Mouse (Mus musculus) heart, postnatal 14 days (tissue): ENCODE measurements around the gene Exosc8. TPM values are rescaled to one million over a fixed set of nuclear protein-coding genes. Genes with fewer than 3 reads are reported as not detected.

Experiments
- DNase-seq, 2 experiments: peaks; one replicate each; pipeline ENCODE4 v3.0.0; 2021 to 2022
- intact Hi-C: fragments of 180-260 bp; cut with DNase I; formaldehyde crosslinking; loops from one replicate; pipeline ENCODE4 v1.15.1; 2025
- total RNA-seq, 2 experiments: library from RNA; stranded (reverse); gene quantifications; 2 replicates each; pipeline ENCODE4 v1.2.3; 2021

Gene Exosc8
- total RNA-seq, 2 experiments from 2014 or later: 17.3 to 22.3 TPM

- no peak for DNase-seq
- intact Hi-C loops: loop anchor here (10.0 kb wide), 1 partner anchor 952 kb away; no protein-coding TSS in a partner anchor
Observed at GRCm38 (mm10) chr3:54687245-54687644, 47.9 kb downstream of the Exosc8 start.

- intact Hi-C loops: loop anchor here (10.0 kb wide), 1 partner anchor 950 kb away; no protein-coding TSS in a partner anchor
- no peak for DNase-seq
Observed at GRCm38 (mm10) chr3:54685202-54685601, 50.0 kb downstream of the Exosc8 start.

- intact Hi-C loops: loop anchor here (10.0 kb wide), 1 partner anchor 947 kb away; no protein-coding TSS in a partner anchor
- no peak for DNase-seq
Observed at GRCm38 (mm10) chr3:54681310-54682204, 53.6 kb downstream of the Exosc8 start.

Other genes starting within 250 kb of the Exosc8 start
- gene Supt20, start 42.6 kb downstream of the Exosc8 start, total RNA-seq: 10 to 100 TPM; 28.3 to 29.9 TPM
- not detected for gene Gm21958, start 21.0 kb downstream of the Exosc8 start, total RNA-seq
- 10 to 100 TPM; 11.9 to 12.0 TPM for gene Alg5, start 146 bp upstream of the Exosc8 start, total RNA-seq
- 1 to 10 TPM; 1.2 to 2.2 TPM for gene Smad9, start 20.2 kb upstream of the Exosc8 start, total RNA-seq
- 10 to 100 TPM; 21.8 to 23.4 TPM for gene Rfxap, start 72.4 kb upstream of the Exosc8 start, total RNA-seq
- gene Sertm1, start 180.5 kb upstream of the Exosc8 start, total RNA-seq: under 1 TPM; 0.12 to 0.19 TPM